Mouse (Mus musculus): ENCODE data around the gene P2rx3. TPM values are rescaled to one million over a fixed set of nuclear protein-coding genes. Genes with fewer than 3 reads are reported as not detected.

P2rx3 gene
- total and polyA plus RNA-seq, 2 experiments from 2014 or later, result 0.41 TPM; not detected in 1

GRCm38 (mm10) chr2:84999486-85000181 is 37.6 kb downstream of the P2rx3 start:
- TF ChIP-seq CTCF (IDR thresholded peaks at IDR 0.05; ENCODE audit: low read depth), result no peak
- Histone ChIP-seq H3K27ac (ENCODE audit: low read depth, low read length) (no peak overlapping the region), H3K36me3 (ENCODE audit: insufficient read depth) (no peaks in the 10 kb centered on the region), H3K4me1 (ENCODE audit: insufficient read depth) (no peaks in the 10 kb centered on the region), H3K9ac (no peak overlapping the region), H3K27me3 (ENCODE audit: insufficient read depth, low read length) (no peaks in the 10 kb centered on the region), H3K4me3 (ENCODE audit: low read depth, low read length) (no peak overlapping the region), H3K4me2 (ENCODE audit: low read depth) (no peak overlapping the region), H3K9me3 (ENCODE audit: low read length) (no peaks in the 10 kb centered on the region)
- ATAC-seq (no peak), DNase-seq (no peak)
- WGBS, result 79% methylated on average over 3 of the region's 3 CpGs

GRCm38 (mm10) chr2:84996376-84996775 is 40.9 kb downstream of the P2rx3 start:
- WGBS, result 94% methylated on average over 2 of the region's 2 CpGs
- no peak overlapping the region for H3K27ac ChIP-seq (ENCODE audit: low read depth, low read length)
- TF ChIP-seq CTCF (IDR thresholded peaks at IDR 0.05; ENCODE audit: low read depth), result no peak
- ATAC-seq, result no peak
- H3K4me3 ChIP-seq (ENCODE audit: low read depth, low read length), result no peak overlapping the region
- H3K9ac ChIP-seq, result no peak overlapping the region
- no peak overlapping the region for H3K4me2 ChIP-seq (ENCODE audit: low read depth)
- no peaks in the 10 kb centered on the region for H3K9me3 ChIP-seq (ENCODE audit: low read length)
- DNase-seq, result no peak
- H3K4me1 ChIP-seq (ENCODE audit: insufficient read depth), result no peaks in the 10 kb centered on the region
- no peaks in the 10 kb centered on the region for H3K36me3 ChIP-seq (ENCODE audit: insufficient read depth)
- no peaks in the 10 kb centered on the region for H3K27me3 ChIP-seq (ENCODE audit: insufficient read depth, low read length)

GRCm38 (mm10) chr2:84987930-84988329 is 49.3 kb downstream of the P2rx3 start, which contains the start of gene Prg3:
TSS of gene Prg3 (plus strand) at chr2:84988215.
- H3K4me3 ChIP-seq (ENCODE audit: low read depth, low read length), result no peak within 1 kb of the TSS
- H3K27ac ChIP-seq (ENCODE audit: low read depth, low read length), result no peak within 1 kb of the TSS
- H3K36me3 ChIP-seq (ENCODE audit: insufficient read depth), result no peaks in the 10 kb centered on the region
- H3K4me1 ChIP-seq (ENCODE audit: insufficient read depth), result no peaks in the 10 kb centered on the region
- no peak within 1 kb of the TSS for H3K4me2 ChIP-seq (ENCODE audit: low read depth)
- no peaks in the 10 kb centered on the region for H3K9me3 ChIP-seq (ENCODE audit: low read length)
- no peak for TF ChIP-seq CTCF (IDR thresholded peaks at IDR 0.05; ENCODE audit: low read depth)
- ATAC-seq (no peak), DNase-seq (no peak)
- 69% methylated on average over 1 of the region's 1 CpGs for WGBS
- no peak within 1 kb of the TSS for H3K9ac ChIP-seq
- H3K27me3 ChIP-seq (ENCODE audit: insufficient read depth, low read length), result no peaks in the 10 kb centered on the region

- Histone ChIP-seq H3K9ac (no peak within 1 kb of the TSS), H3K27ac (ENCODE audit: low read depth, low read length) (no peak within 1 kb of the TSS), H3K4me1 (ENCODE audit: insufficient read depth) (no peaks in the 10 kb centered on the region), H3K9me3 (ENCODE audit: low read length) (no peaks in the 10 kb centered on the region), H3K36me3 (ENCODE audit: insufficient read depth) (no peaks in the 10 kb centered on the region), H3K27me3 (ENCODE audit: insufficient read depth, low read length) (no peaks in the 10 kb centered on the region), H3K4me3 (ENCODE audit: low read depth, low read length) (no peak within 1 kb of the TSS), H3K4me2 (ENCODE audit: low read depth) (no peak within 1 kb of the TSS)
- TF ChIP-seq CTCF (IDR thresholded peaks at IDR 0.05; ENCODE audit: low read depth), result no peak
- ATAC-seq (no peak), DNase-seq (no peak)
- 37% methylated on average over 1 of the region's 1 CpGs for WGBS
Observed at GRCm38 (mm10) chr2:84980188-84980587, 57.1 kb downstream of the P2rx3 start, which contains the start of gene Prg2. TSS of gene Prg2 (plus strand) at chr2:84980461.

GRCm38 (mm10) chr2:84975580-84975979 is 61.7 kb downstream of the P2rx3 start:
- TF ChIP-seq CTCF (IDR thresholded peaks at IDR 0.05; ENCODE audit: low read depth), result no peak
- H3K27ac ChIP-seq (ENCODE audit: low read depth, low read length), result no peak overlapping the region
- no peaks in the 10 kb centered on the region for H3K27me3 ChIP-seq (ENCODE audit: insufficient read depth, low read length)
- no peaks in the 10 kb centered on the region for H3K4me1 ChIP-seq (ENCODE audit: insufficient read depth)
- no peak overlapping the region for H3K9ac ChIP-seq
- no peak for ATAC-seq
- H3K9me3 ChIP-seq (ENCODE audit: low read length), result no peaks in the 10 kb centered on the region
- no peak overlapping the region for H3K4me3 ChIP-seq (ENCODE audit: low read depth, low read length)
- WGBS, result 94% methylated on average over 2 of the region's 2 CpGs
- no peak for DNase-seq
- H3K36me3 ChIP-seq (ENCODE audit: insufficient read depth), result no peaks in the 10 kb centered on the region
- H3K4me2 ChIP-seq (ENCODE audit: low read depth), result no peak overlapping the region

- Histone ChIP-seq H3K27ac (ENCODE audit: low read depth, low read length) (no peak overlapping the region), H3K4me3 (ENCODE audit: low read depth, low read length) (no peak overlapping the region), H3K27me3 (ENCODE audit: insufficient read depth, low read length) (no peaks in the 10 kb centered on the region), H3K4me1 (ENCODE audit: insufficient read depth) (no peaks in the 10 kb centered on the region), H3K9me3 (ENCODE audit: low read length) (no peaks in the 10 kb centered on the region), H3K9ac (no peak overlapping the region), H3K36me3 (ENCODE audit: insufficient read depth) (no peaks in the 10 kb centered on the region), H3K4me2 (ENCODE audit: low read depth) (no peak overlapping the region)
- ATAC-seq, result no peak
- no peak for TF ChIP-seq CTCF (IDR thresholded peaks at IDR 0.05; ENCODE audit: low read depth)
- WGBS, result 90% methylated on average over 5 of the region's 5 CpGs
- DNase-seq, result no peak
Observed at GRCm38 (mm10) chr2:84967318-84967991, 69.8 kb downstream of the P2rx3 start.

GRCm38 (mm10) chr2:84964111-84964801 is 73.0 kb downstream of the P2rx3 start:
- 95% methylated on average over 7 of the region's 7 CpGs for WGBS
- ATAC-seq (no peak), DNase-seq (no peak)
- H3K4me1 ChIP-seq (ENCODE audit: insufficient read depth), result no peaks in the 10 kb centered on the region
- no peaks in the 10 kb centered on the region for H3K36me3 ChIP-seq (ENCODE audit: insufficient read depth)
- H3K27me3 ChIP-seq (ENCODE audit: insufficient read depth, low read length), result no peaks in the 10 kb centered on the region
- no peak overlapping the region for H3K4me2 ChIP-seq (ENCODE audit: low read depth)
- no peaks in the 10 kb centered on the region for H3K9me3 ChIP-seq (ENCODE audit: low read length)
- no peak for TF ChIP-seq CTCF (IDR thresholded peaks at IDR 0.05; ENCODE audit: low read depth)
- no peak overlapping the region for H3K4me3 ChIP-seq (ENCODE audit: low read depth, low read length)
- no peak overlapping the region for H3K27ac ChIP-seq (ENCODE audit: low read depth, low read length)
- no peak overlapping the region for H3K9ac ChIP-seq

All from forebrain, postnatal 0 days (tissue).